Mouse (Mus musculus) left cerebral cortex, adult 8-10 months (tissue): ENCODE data around the gene Kcnip2. TPM values are rescaled to one million over a fixed set of nuclear protein-coding genes. Genes with fewer than 3 reads are reported as not detected.

ENCODE experiments used
- DNase-seq, 2 experiments: peaks; one replicate each; pipeline ENCODE4 v3.0.0; 2022; ENCODE audit warnings: low spot score in 2 of 2
- total RNA-seq, 4 experiments: library from RNA; stranded (reverse); gene quantifications; 2 replicates each; pipeline ENCODE4 v1.2.4; 2022

Kcnip2 gene
- 100 to 1,000 TPM; 150 to 177 (median 154) TPM for total RNA-seq

DNA sequence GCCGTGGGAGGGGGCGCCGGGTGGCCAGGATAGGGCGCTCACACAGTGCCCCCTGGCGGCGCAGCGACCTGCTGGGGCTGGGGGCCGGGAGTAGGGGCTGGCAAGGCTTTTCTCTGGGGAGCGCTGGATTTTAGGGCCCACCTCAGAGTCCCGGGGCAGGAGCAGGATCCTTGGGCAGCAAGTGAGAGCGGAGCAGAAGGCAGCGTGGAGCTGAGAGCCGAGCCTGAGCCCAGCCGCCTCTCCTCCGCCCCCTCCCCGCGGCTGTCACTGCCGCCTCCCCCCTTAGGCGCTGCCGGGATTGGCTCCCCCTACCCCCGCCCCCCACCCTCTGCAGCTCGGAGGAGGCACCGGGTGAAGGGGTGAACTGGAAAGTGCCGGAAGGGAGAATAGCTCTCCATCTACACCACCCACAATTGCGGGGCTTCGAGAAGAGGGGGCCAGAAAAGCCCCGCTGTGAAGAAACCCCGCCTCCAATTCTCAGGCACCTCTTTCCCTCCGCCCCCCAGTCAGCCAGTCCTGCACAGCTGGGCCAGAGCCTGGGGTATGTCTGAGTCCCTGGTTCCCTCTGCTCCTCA, at the start of gene Kcnip2:
Gene Kcnip2, minus strand, starts transcription at position 231 of the 575 bp plus-strand sequence.
- DNase-seq, result peak in 1 of 2 experiments; percentile 45

DNA sequence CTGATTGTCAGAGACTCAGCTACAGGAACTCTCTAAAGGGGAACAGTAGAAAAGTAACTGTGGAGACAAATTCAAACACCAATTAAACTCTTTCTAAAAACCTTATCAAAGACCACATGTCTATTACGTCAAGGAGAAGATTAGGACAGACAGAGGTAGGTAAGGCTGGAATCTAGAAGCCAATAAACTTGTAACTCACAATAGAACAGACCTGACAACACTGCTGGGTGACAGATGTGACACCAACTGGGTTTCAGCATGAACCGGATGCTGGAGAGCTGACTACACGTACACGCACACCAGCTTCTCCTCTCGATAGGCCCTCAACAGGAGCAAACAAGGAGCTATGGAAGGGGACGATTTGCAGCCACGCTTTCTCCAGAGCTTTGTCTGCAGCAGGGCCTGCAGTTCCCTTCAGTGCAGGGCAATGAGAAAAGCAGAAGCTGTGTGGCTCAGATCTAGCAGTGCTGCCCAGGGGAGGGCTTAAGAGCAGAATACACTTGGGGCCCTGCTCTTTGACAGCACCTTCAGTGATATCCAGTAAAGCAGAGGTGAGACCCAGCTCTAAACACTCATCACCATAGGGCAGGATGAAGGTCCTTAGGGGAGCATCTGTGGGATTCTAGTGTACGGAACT, 39.5 kb upstream of the Kcnip2 start:
- DNase-seq, result no peak

DNA sequence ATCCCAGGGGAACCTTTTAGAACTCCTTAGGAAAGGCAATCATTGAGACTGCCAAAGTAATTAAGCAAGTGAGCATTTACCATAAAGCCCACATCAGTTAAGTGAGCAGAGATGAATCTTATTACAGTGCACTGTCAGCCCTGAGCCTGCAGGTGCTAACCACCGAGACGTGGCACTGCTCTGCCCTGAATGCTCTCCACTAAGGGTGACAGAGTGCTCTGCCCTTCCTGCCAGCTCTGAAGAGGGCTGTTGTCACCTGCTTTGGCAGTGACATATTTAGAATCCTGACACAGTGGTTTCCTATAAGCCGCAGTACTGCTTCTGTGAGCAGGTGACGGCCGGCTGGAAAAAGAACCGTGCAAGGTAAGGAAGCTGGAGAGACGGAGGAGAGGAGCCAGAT, 38.7 kb upstream of the Kcnip2 start:
- DNase-seq, result no peak

DNA sequence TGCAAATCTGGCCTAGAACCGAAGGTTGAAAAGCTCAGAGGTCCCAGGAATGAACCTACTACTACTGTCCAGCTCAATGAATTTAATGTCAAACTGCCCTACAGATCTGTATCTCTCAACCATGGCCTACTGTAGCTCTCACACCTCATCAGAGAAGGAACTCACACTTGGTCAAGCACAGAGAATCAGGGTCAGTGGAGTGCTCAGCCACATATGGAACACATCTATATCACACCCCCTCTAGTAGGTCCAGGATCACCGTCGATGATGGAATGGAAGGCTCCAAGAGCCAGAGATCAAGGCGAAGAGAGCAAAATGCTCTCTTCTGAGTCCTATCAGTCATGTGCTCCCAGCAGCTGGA, 31.9 kb upstream of the Kcnip2 start:
- no peak for DNase-seq

DNA sequence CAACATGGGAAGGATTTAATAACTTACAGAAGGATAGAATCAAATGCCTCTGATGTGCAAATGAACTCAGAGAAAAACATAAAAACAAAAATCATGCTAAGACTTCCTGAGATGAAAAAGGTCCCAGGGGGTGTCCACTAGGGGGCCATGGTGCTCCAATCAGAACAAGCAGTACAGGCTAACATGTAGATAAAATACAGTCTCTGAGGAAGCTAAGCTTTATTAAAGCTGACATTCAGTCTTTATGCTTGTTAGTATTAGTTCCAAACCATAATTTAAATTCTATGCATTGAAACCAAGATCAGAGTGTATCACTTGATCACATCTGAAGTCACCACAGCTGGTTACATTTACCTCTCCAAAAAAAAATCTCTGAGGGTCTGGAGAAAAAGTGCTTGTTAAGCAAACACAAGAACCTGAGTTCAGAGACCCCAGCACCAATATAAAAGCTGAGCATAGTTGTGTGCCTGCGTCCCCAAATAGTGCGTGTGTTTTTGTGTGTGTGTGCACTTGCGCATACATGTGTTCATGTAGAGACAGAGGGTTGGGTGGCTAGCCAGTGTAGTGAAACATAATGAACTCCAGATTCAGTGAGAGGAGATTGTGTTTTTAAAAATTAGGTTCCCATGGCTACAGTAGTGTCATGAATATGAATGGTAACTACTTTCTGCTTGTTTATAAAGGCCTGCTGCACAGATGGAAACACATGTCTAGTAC, 31.3 kb upstream of the Kcnip2 start:
- DNase-seq, result no peak

DNA sequence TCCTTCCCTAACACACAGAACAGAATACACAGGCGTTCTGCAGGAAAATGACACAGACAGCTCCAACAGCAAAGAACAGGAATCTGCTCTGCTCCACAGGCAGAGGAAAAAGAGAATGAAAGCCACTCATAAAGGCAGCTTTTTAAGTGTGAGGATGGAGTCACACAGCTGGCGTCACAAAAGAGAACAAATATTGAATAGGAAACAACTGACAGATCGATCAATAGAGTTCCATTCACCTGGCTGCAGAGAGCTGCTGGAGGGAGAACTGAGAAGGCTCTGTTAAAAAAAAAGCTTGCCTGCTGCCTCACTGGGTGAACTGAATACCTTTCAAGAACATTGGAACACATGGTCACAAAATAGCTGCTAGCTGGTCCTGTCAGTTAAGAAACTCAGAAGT, 28.3 kb upstream of the Kcnip2 start:
- no peak for DNase-seq

DNA sequence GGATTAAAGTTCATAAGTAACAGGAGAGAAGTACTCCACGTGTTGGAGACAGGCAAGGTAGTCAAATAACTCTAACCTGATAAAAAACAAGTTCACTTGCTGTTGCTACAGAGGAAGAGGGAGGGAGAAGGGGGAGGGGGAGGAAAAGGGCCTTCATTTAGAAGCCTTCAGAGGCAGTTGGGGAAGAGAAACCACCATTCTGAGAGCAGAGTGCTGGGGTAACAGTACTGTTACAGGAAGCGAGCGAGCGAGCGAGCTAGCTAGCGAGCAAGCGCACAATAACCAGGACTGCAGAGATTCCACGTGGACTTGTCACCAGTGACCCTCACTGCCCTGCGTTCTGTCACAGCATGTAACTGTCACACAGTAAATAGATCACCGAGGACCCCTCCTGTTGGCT, 27.6 kb upstream of the Kcnip2 start:
- no peak for DNase-seq

DNA sequence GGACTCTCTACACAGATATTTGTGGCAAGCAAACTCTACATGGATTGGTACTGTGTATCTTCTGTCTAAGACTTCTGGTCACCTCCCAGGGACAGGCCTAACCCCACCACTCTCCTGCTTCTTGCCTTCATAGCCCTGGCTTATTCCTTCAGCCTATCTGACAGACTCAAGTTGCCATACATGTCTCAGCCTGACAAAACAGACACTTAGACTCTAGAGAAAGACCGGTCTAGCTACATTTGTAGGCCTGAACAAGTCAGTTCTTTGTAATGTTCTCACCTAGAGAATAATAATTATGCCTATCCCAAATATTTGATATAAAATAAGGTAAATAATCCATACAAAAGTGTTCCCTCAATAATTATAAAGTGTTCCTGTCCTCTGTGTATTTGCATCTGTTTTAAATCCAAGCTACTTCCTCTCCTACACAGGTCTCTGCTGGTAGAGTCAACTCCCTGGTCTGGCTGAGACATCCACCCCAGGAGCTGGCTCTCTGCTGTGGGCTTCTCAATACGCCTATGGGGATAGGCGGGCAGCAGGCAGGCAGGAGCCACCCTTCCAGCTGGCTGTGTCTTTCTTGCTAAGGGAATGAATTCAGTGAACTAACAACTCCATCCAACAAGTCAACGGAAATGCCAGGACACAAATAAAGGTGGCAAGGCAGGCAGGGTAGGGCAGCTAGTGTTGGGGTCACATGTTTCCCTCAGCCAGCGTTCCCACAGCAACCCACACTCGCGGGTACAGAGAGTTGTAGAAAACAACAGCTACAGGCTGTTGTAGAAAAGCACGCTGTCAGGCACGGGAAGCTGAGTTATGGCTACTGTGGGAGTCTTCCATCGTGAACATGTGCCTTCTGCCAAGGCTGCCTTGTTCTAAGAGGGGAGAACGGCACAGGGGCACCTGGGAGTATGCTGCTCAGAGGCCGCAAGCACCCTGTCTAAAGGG, 21.5 kb upstream of the Kcnip2 start:
- DNase-seq, result no peak

DNA sequence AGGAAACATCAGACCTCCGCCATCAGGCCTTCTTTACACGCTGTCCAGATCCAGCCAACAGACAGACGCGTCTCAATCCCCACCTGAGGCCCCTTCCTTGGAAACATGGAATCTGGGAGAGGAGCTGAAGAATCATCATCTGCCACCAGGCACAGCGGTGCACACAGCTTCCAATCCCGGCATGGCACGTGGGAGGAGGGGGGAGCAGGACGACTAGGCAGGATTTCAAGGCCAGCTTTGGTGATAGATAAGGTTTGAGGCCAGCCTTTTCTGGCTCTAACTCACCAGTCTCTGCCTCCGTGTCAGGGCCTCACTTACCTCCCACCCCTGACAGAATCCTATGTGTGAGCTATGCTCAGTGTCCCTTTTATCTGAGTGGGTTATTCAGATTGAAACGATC, 19.6 kb upstream of the Kcnip2 start:
- DNase-seq, result no peak

DNA sequence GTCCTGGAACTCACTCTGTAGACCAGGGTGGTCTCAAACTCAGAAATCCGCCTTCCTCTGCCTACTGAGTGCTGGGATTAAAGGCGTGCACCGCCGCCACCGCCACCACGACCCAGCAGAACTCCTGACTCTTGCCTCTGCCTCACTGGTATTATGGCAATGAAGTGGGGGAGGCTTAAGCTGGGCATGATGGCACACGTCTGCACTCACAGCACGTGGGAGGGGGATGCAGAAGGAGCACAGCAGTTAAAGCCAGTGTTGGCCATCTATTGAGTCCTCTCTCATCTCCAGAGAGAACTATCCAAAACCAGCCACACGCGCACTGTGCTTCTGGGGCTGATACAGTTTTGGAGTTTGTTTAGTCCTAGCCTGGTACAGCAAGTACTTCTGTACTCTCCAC, 17.8 kb upstream of the Kcnip2 start:
- no peak for DNase-seq

DNA sequence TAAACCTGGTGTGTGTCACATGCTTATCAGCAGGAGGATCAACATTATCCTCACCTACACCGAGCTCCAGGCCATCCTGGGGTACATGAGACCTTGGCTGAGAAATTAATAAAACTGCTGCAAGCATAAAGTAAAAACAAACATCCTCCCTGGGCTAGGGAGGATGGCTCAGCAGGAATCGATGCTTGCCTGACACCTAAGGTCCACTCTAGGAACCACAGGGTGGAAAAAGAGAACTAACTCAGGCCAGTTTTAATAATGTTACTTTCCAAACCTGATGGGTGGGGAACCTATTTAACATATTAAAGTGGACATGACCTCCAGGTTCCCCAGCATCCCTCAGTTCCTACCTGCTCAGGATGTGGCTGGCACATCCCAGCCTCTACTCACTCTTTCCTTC, 14.8 kb upstream of the Kcnip2 start:
- DNase-seq, result no peak

DNA sequence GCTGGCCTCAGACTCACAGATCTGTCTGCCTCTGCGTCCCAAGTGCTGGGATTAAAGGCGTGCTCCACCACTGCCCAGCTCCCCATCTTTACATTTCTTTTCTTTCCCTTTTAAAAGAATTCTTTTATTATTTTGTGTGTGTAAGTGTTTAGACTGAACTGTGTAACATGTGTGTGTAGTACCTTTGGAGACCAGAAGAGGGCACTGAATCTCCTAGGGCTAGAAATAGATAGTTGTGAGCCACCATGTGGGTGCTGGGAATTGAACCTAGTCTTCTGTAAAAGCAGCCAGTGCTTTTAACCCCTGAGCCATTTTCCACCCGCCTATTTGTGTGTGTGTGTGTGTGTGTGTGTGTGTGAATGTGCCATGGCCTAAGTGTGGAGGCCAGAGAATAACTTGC, 11.9 kb upstream of the Kcnip2 start:
- no peak for DNase-seq

DNA sequence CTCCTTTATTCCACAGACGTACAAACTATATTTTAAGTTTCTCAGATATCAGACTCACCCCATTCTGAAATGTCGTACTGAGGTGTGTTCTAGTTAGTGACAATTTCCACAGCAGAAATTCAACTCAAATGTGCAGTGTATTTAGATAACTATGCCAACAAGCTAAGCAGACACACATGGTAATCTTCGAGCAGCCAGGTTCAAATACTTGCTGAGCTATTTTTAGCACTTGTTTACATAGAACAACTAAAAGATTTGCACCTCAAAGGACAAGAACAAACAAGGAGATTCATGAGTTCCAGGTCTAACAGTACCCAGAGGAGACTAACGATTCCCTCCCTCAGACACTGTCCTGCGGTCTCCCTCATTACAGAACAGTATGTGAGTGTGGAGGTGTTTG, 11.3 kb upstream of the Kcnip2 start:
- DNase-seq, result no peak

DNA sequence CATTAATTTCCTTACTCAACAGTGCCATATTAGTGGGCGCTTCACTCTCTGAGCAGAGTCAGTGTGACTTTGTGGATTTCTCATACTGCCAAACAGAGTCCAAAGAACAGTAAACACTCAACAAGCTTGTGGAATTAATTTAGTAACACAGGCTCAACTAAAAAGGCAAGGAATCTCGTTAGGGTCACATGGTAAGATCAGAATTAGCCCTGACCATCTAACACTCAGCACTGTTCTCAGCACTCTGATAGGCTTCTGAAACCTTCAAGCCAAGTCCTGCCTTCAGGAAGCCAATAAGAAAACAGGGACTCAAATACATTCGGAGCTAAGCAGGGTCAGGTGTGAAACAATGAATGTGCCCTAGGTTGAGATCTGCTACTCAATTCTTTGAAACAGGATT, 10.3 kb upstream of the Kcnip2 start:
- DNase-seq, result no peak

DNA sequence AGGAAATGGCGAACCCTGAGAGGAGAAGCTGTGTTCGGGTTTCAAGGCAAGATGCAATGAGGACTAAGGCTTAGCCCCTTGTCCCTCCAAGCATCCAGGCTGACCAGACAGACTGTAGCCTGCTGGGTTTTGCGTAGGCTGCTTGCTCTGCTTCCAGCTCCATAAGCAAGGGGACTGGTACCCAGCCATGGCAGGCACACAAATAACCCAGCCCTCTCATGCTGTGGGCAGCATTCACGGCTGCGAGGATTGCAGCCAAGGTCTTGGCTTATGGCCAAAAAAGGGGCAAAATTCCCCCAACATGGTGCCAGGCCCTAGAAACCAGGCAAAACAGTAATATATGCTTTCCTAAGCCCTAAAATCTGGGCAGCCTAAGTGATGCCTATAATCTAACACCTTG, 6.0 kb upstream of the Kcnip2 start:
- DNase-seq, result no peak

DNA sequence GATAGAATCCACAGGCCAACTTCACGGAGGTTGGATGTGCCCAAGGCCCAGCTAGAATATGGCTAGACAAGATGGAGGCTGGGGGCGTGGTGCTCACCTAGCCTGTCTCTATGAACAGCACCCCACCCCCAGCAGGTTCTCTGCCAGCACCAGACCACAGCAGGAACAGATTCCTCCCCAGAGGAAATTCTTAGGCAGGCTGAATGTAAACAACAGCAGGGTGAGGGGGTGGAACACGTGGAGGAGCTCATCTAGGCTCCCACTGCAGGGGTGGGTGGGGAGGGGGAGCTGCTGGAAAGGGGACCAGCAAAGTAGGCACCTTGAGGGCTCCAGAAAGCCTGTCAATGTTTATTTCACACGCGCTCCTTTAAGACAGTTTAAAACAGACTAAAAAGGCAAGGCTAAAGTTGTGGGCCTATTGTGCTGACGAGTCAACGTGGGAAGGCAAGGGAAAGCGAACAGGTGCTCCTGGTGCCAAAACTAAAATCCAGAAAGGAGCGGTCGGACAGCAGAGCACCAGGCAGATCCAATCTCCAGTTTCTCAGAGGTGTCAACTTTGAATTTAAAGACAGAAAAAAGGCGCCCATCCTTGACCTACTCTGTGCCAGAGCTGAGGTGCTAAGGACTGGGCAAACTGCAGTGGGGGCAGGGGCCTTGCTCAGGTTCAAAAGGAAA, 2.1 kb upstream of the Kcnip2 start:
- DNase-seq, result peak in 1 of 2 experiments; percentile 81

DNA sequence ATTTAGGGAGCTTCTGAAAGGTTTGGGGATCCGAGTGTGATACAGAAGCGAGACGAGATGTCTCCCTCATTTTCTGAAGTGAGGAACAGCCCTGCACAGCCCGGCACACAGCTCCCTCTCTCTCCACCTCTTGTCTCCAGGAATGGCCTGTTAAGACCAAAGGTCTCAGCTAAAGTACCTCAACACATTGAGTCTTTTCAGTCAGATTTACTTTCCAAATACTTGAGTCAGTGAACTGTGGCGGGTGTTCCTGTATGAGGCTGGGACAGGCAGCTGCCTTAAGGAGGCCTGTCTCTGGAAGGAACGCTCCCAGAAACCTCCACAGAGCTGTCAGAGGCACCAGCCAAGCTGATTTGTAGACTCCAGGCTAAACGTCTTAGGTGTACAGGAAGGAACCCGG, 866 bp upstream of the Kcnip2 start:
- no peak for DNase-seq

DNA sequence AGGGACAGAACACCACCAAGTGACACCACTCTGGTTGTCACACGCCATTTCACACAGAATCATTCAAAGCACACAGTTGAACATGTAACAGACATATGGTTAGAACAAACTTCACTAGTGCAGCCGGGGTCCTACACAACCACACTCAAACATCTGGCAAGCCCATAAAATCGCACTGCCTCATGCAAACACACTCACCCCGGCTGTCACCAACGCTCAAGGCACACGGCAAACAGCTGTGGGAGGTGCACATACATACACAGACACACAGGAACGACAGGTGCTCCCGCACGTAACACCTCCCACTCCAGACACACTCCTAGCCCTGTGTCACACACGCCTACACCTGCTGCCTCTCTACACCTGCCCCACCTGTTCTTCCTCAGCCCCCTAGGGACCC, 691 bp downstream of the Kcnip2 start:
- peak in 1 of 2 experiments; percentile 55 for DNase-seq

DNA sequence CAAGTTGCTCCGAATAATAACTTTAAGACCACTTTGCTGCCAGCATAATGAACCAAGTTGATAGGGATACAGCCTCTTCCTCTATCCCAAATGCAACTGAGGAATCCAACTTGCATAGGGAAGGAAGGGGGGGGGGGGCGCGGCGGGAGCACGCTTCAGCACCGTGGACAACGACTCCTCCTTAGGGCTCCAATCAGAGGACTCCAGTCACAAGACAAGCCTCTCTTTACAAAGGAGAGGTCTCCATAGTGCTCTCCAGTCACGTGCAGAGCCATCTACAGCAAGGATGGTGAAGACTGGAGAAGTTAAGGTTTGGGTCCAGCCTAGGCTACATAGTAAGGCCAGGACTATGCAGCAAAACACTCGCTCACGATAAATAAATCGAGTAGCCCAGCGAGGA, 2.1 kb downstream of the Kcnip2 start:
- no peak for DNase-seq

DNA sequence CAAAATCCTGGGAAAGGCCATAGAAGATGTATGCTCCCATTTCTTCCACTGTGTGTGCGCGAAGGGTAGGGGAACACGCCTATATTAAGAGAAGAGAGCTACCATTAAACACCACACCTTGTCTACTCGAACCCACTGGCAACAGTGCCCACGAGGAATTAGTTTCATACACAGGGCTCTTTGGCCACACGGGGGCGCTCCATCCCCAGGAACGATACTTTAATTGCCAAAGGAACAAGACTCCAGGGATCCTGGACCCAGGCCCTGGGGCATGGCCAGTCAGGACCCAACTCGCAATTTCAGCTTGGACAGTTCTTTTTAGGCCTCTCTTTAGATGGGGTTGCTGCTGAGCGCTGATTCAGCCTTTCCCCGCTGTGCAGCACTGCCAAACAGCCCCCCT, 2.6 kb downstream of the Kcnip2 start:
- peak; percentile 63 to 95 for DNase-seq

DNA sequence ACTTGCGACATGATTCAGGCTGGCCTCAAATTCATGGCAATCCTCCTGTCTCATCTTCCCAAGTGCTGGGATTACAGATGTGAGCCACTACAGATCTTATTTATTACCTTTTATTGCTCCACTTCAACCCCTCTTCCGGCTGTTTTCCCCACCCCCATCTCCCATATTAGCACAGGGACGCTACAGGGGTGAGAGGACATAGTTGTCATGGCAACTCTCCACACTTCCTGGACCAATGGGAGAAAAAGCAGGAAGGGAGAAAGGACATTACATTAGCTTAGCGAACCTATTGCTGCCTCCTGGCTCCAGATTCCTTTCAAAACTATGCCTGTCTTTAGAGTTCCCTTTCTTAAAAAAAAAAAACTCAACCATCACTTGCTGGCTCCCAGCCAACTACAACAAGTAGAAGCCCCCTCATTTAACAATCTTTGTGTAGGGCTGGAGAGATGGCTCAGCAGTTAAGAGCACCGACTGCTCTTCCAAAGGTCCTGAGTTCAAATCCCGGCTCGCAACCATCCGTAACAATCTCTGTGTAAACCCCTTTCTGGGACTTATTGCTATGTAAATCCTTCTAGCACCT, 3.1 kb downstream of the Kcnip2 start:
- DNase-seq, result no peak
